Mouse (Mus musculus) myocyte (in vitro differentiated cells): ENCODE measurements around the gene Tmem150a.

ENCODE experiments used
- CEBPB ChIP-seq: IDR thresholded peaks from 2 replicates; pipeline ENCODE4 v1.6.1; 2011; ENCODE audit warnings: mild to moderate bottlenecking, moderate library complexity; ENCODE audit not compliant: poor library complexity, insufficient read depth, severe bottlenecking
- MAX ChIP-seq: IDR thresholded peaks from one replicate; pipeline ENCODE4 v1.6.1; 2011; ENCODE audit warnings: low read depth, mild to moderate bottlenecking, control low read depth
- POLR2A ChIP-seq: IDR thresholded peaks from one replicate; pipeline ENCODE4 v1.6.1; 2011; ENCODE audit warnings: low read depth, mild to moderate bottlenecking, control low read depth, moderate library complexity; ENCODE audit not compliant: insufficient read length
- TCF12 ChIP-seq: IDR thresholded peaks from one replicate; pipeline ENCODE4 v1.6.1; 2011; ENCODE audit warnings: mild to moderate bottlenecking, control low read depth; ENCODE audit not compliant: poor library complexity, insufficient read depth, severe bottlenecking
- USF1 ChIP-seq: IDR thresholded peaks from one replicate; pipeline ENCODE4 v1.6.1; 2011; ENCODE audit warnings: low read depth, mild to moderate bottlenecking, control low read depth, moderate library complexity

GRCm38 (mm10) chr6:72322936-72323335 is 32.3 kb upstream of the Tmem150a start:
- no peak for TF ChIP-seq POLR2A
- no peak for TF ChIP-seq TCF12
- no peak for TF ChIP-seq MAX
- no peak for TF ChIP-seq USF1
- TF ChIP-seq CEBPB = no peak
